8 mouse cellular contexts compared by ENCODE assay signal in the genomic region with DNA sequence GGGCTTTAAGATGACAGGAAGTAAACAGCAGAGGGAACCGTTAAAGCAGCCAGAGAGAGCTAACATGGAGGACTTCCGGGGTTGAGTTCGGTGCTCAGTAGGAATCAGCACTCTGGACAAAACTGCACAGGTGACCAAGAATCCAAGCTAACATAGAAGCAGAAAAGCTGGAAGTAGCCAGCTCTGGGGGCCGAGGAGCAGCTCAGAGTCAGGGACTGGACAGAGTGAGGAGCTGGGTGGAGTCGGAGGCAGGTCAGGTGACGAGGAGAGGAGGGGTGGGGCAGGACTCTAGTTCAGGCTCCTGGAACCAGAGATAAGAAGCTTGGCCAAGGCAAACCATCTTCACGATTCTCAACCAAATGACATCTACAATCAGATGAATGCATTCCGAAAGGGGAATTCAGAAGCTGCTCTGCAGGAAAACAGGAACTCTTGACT. TPM values are rescaled to one million over a fixed set of nuclear protein-coding genes. Genes with fewer than 3 reads are reported as not detected.
DNase-seq lines count a peak whose midpoint lies in the region; ATAC-seq and TF ChIP-seq lines count a peak whose summit lies in the region.

No protein-coding gene starts in this region.

- no peak overlapping the region for H3K9ac ChIP-seq in embryonic facial prominence, embryonic 15.5 days
- H3K9ac ChIP-seq in liver, adult 2 months (ENCODE audit: low read depth, low read length): 0 out of 2 replicates have a peak overlapping the region, but pooled peaks have one; percentile 14
- H3K9ac ChIP-seq in neural tube, embryonic 15.5 days (replicated peaks): no peak overlapping the region

- no peak for TF ChIP-seq POLR2A in liver, adult 2 months (IDR thresholded peaks at IDR 0.05; ENCODE audit: extremely low read depth, insufficient read depth, low read length)

- no peaks in the 10 kb centered on the region for H3K79me2 ChIP-seq in liver, adult 2 months (ENCODE audit: control insufficient read depth, insufficient read depth, low read length)

- H3K4me2 ChIP-seq in embryonic facial prominence, embryonic 15.5 days (replicated peaks): peak overlapping the region; percentile 24
- peak overlapping the region; percentile 13; the same call in 1 of the 2 replicates for H3K4me2 ChIP-seq in neural tube, embryonic 15.5 days

- DNase-seq in adrenal gland, adult 2 months: peak; percentile 23
- no peak for DNase-seq in adrenal gland, postnatal 4 days (ENCODE audit: low spot score in 2 of 2)
- DNase-seq in CD4-positive helper T cell, adult 2 months (ENCODE audit: low read depth, low spot score): peak; percentile 28
- peak; percentile 26 for DNase-seq in liver, adult 2 months (ENCODE audit: extremely low read depth, low read depth, low spot score)
- DNase-seq in left cerebral cortex, postnatal 14 days (ENCODE audit: low spot score in 2 of 2): no peak
- DNase-seq in urinary bladder, adult 2 months (ENCODE audit: low spot score): no peak

- intact Hi-C loops in left cerebral cortex, postnatal 14 days (cut with DNase I): loop anchor here (5.0 kb wide), 1 partner anchor 47 kb away; no protein-coding TSS in a partner anchor

- no peak overlapping the region for H3K27ac ChIP-seq in embryonic facial prominence, embryonic 15.5 days (replicated peaks)
- H3K27ac ChIP-seq in liver, adult 2 months (replicated peaks; ENCODE audit: insufficient read depth, low read depth, low read length): no peak overlapping the region
- no peak overlapping the region for H3K27ac ChIP-seq in neural tube, embryonic 15.5 days (replicated peaks)

- H3K9me3 ChIP-seq in embryonic facial prominence, embryonic 15.5 days (replicated peaks): no peaks in the 10 kb centered on the region
- no peaks in the 10 kb centered on the region for H3K9me3 ChIP-seq in neural tube, embryonic 15.5 days (replicated peaks)

- no peak for TF ChIP-seq CTCF in liver, adult 2 months (IDR thresholded peaks at IDR 0.05; ENCODE audit: low read depth, low read length)

- H3K36me3 ChIP-seq in embryonic facial prominence, embryonic 15.5 days: no peaks in the 10 kb centered on the region
- no peaks in the 10 kb centered on the region for H3K36me3 ChIP-seq in liver, adult 2 months (ENCODE audit: control insufficient read depth, insufficient read depth, low read length)
- H3K36me3 ChIP-seq in neural tube, embryonic 15.5 days: no peaks in the 10 kb centered on the region

- 30% methylated on average over 8 of the region's 8 CpGs for WGBS in embryonic facial prominence, embryonic 15.5 days
- 17% methylated on average over 8 of the region's 8 CpGs for WGBS in liver, adult 2 months
- WGBS in neural tube, embryonic 15.5 days: 38% methylated on average over 8 of the region's 8 CpGs

- H3K4me3 ChIP-seq in embryonic facial prominence, embryonic 15.5 days (replicated peaks): peak overlapping the region; percentile 12
- H3K4me3 ChIP-seq in liver, adult 2 months (ENCODE audit: insufficient read depth, low read depth, low read length): peak overlapping the region; percentile 53
- no peak overlapping the region for H3K4me3 ChIP-seq in neural tube, embryonic 15.5 days (replicated peaks)

- peaks cover 15% of the 10 kb centered on the region for H3K4me1 ChIP-seq in embryonic facial prominence, embryonic 15.5 days
- H3K4me1 ChIP-seq in liver, adult 2 months (ENCODE audit: control insufficient read depth, insufficient read depth, low read length): peaks cover 2% of the 10 kb centered on the region; the same call in 1 of the 2 replicates
- H3K4me1 ChIP-seq in neural tube, embryonic 15.5 days: no peaks in the 10 kb centered on the region

- H3K27me3 ChIP-seq in embryonic facial prominence, embryonic 15.5 days: no peaks in the 10 kb centered on the region
- no peaks in the 10 kb centered on the region for H3K27me3 ChIP-seq in liver, adult 2 months (ENCODE audit: control insufficient read depth, insufficient read depth, low read length)
- H3K27me3 ChIP-seq in neural tube, embryonic 15.5 days (replicated peaks): no peaks in the 10 kb centered on the region

- no peak for ATAC-seq in embryonic facial prominence, embryonic 15.5 days (ENCODE audit: insufficient number of reproducible peaks, low FRiP score, low TSS enrichment, low read depth)
- no peak for ATAC-seq in neural tube, embryonic 15.5 days (ENCODE audit: low FRiP score)

RNA-seq across cellular contexts. Expression of a gene that starts 11.2 kb away (rescaled TPM):
- not detected for total RNA-seq in adrenal gland, adult 2 months (2021)
- 0.09 TPM in 1 of 2 replicates, not detected in the other for polyA plus RNA-seq in adrenal gland, adult 2 months (2012; rRNA removed)
- under 1 TPM in 1 of 2 experiments, not detected in 1; 0.28 TPM for total RNA-seq in adrenal gland, postnatal 4 days (2021)
- polyA plus RNA-seq in embryonic facial prominence, embryonic 15.5 days (2015; fragmentation: Nextera tagmentation; extraction: Ambion mirVana): 2.6 and 2.9 TPM in 2 replicates
- 0.09 TPM in 1 of 2 replicates, not detected in the other for total RNA-seq in liver, adult 2 months (2014; rRNA removed)
- polyA plus RNA-seq in liver, adult 2 months (2012; rRNA removed): 0.07 and 0.12 TPM in 2 replicates
- 19.9 and 25.6 TPM in 2 replicates for polyA plus RNA-seq in neural tube, embryonic 15.5 days (2015; fragmentation: Nextera tagmentation; extraction: Ambion mirVana)
- 1 to 10 TPM; 4.1 to 6.5 TPM for total RNA-seq in left cerebral cortex, postnatal 14 days (2021)
- 1.3 and 1.4 TPM in 2 replicates for polyA plus RNA-seq in urinary bladder, adult 2 months (2012; rRNA removed)

RNA-seq across cellular contexts. Expression of a gene that starts 27.7 kb away (rescaled TPM):
- total RNA-seq in adrenal gland, adult 2 months (2021): 10 to 100 TPM; 25.8 to 27.9 TPM
- 17.2 and 19.7 TPM in 2 replicates for polyA plus RNA-seq in adrenal gland, adult 2 months (2012; rRNA removed)
- 10 to 100 TPM; 22.2 to 23.4 TPM for total RNA-seq in adrenal gland, postnatal 4 days (2021)
- 47.1 and 54.7 TPM in 2 replicates for polyA plus RNA-seq in embryonic facial prominence, embryonic 15.5 days (2015; fragmentation: Nextera tagmentation; extraction: Ambion mirVana)
- 16.4 and 19.4 TPM in 2 replicates for total RNA-seq in liver, adult 2 months (2014; rRNA removed)
- 20.0 and 24.5 TPM in 2 replicates for polyA plus RNA-seq in liver, adult 2 months (2012; rRNA removed)
- polyA plus RNA-seq in neural tube, embryonic 15.5 days (2015; fragmentation: Nextera tagmentation; extraction: Ambion mirVana): 49.8 and 55.7 TPM in 2 replicates
- total RNA-seq in left cerebral cortex, postnatal 14 days (2021): 10 to 100 TPM; 17.2 to 17.8 TPM
- 24.2 and 31.7 TPM in 2 replicates for polyA plus RNA-seq in urinary bladder, adult 2 months (2012; rRNA removed)

Comparison
In these comparisons a context has a peak if more than half of its experiments do, and no peak if none do; other contexts are left out.
1. DNase-seq: peak in adrenal gland, adult 2 months (single experiment), CD4-positive helper T cell, adult 2 months (single experiment) and liver, adult 2 months (single experiment); none in adrenal gland, postnatal 4 days (0 of 2), left cerebral cortex, postnatal 14 days (0 of 2) and urinary bladder, adult 2 months (single experiment).